Mouse (Mus musculus): ENCODE results near the gene Vmn2r10. TPM values are rescaled to one million over a fixed set of nuclear protein-coding genes. Genes with fewer than 3 reads are reported as not detected.

Vmn2r10 gene
- polyA plus RNA-seq (2015; fragmentation: Illumina TruSeq; extraction: RNeasy Lipid Tissue Mini Kit (QIAGEN cat#74804); ENCODE audit: low read depth, low replicate concordance): not detected

GRCm38 (mm10) chr5:109006427-109006826 is at the start of gene Vmn2r10:
Gene Vmn2r10 (minus strand): TSS chr5:109006527.

Other genes starting within 250 kb of the Vmn2r10 start
- not detected for gene Rnf212, start 231.5 kb downstream of the Vmn2r10 start, polyA plus RNA-seq (2015; fragmentation: Illumina TruSeq; extraction: RNeasy Lipid Tissue Mini Kit (QIAGEN cat#74804); ENCODE audit: low read depth, low replicate concordance)
- not detected for gene Tmed11, start 211.2 kb downstream of the Vmn2r10 start, polyA plus RNA-seq (2015; fragmentation: Illumina TruSeq; extraction: RNeasy Lipid Tissue Mini Kit (QIAGEN cat#74804); ENCODE audit: low read depth, low replicate concordance)
- gene Vmn2r8, start 197.7 kb downstream of the Vmn2r10 start, polyA plus RNA-seq (2015; fragmentation: Illumina TruSeq; extraction: RNeasy Lipid Tissue Mini Kit (QIAGEN cat#74804); ENCODE audit: low read depth, low replicate concordance): not detected
- not detected for gene Vmn2r9, start 153.9 kb downstream of the Vmn2r10 start, polyA plus RNA-seq (2015; fragmentation: Illumina TruSeq; extraction: RNeasy Lipid Tissue Mini Kit (QIAGEN cat#74804); ENCODE audit: low read depth, low replicate concordance)
- gene Vmn2r11, start 53.0 kb upstream of the Vmn2r10 start, polyA plus RNA-seq (2015; fragmentation: Illumina TruSeq; extraction: RNeasy Lipid Tissue Mini Kit (QIAGEN cat#74804); ENCODE audit: low read depth, low replicate concordance): not detected
- not detected for gene Vmn2r12, start 91.4 kb upstream of the Vmn2r10 start, polyA plus RNA-seq (2015; fragmentation: Illumina TruSeq; extraction: RNeasy Lipid Tissue Mini Kit (QIAGEN cat#74804); ENCODE audit: low read depth, low replicate concordance)
- gene Vmn2r13, start 185.7 kb upstream of the Vmn2r10 start, polyA plus RNA-seq (2015; fragmentation: Illumina TruSeq; extraction: RNeasy Lipid Tissue Mini Kit (QIAGEN cat#74804); ENCODE audit: low read depth, low replicate concordance): not detected
- gene Vmn2r14, start 218.2 kb upstream of the Vmn2r10 start, polyA plus RNA-seq (2015; fragmentation: Illumina TruSeq; extraction: RNeasy Lipid Tissue Mini Kit (QIAGEN cat#74804); ENCODE audit: low read depth, low replicate concordance): not detected